Mouse (Mus musculus): Measurements from ENCODE around the gene Trp53i11. TPM values are rescaled to one million over a fixed set of nuclear protein-coding genes. Genes with fewer than 3 reads are reported as not detected.
A peak's percentile ranks its signal among the peaks of the same experiment; 100 is the strongest.

The Trp53i11 gene
- polyA plus RNA-seq, 1 experiment: 80.4 TPM

DNA sequence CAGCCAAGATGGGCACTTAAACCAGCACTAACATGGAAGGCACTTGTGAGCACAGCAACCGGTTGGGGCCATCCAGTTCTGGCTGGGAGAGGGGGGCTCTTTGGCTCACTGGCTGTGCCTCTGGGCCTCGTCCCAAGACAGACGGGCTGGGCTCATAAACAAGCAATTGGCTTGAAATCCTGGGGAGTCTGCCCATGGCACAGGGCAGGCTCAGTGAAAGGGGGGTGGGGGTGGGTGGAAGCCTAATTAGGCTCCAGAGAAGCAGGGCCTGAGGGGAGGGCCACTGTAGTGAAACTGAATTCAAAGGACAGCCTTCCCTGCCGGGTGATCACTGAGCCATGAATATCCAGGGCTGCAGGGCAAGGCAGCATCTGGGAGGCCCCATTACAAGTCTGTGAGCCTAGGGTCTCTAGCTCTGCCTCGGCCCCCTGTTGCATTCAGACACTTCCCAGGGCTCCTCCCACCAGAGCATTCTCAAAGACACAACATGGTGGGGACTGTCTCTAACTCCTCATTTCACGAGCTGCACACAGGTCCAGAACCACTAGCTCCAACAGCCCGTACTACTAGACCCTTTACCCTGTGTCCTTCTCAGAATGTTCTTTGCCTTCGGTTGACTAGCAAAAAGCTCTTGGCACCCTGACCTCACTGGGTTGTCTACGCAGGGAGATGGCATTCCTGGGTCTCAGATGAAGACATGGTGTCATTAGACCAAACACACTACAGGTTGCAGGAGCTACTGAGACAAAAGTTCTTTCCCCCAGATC, 40.5 kb downstream of the Trp53i11 start:
- peak in 1 of 2 experiments; percentile 34 for DNase-seq (ENCODE audit: extremely low spot score in 1 of 2, low spot score in 1 of 2)

DNA sequence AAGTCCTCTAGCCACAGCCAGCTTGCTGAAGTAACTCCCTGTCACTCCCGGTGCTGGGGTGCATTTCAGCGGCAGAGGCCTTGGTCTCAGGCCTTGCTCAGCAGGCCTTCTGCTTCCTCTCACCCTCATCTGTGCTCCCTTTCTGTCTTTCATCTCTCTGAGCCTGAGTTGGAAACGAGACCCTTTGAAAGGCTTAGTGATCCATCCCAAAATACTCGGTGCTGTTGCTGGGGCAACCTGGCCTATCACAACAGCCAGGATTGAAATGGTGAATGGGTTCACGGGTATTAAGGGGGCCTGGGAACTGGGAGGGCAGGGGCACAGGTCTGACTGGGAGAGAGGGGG, 41.1 kb downstream of the Trp53i11 start:
- DNase-seq (ENCODE audit: extremely low spot score in 1 of 2, low spot score in 1 of 2): no peak

DNA sequence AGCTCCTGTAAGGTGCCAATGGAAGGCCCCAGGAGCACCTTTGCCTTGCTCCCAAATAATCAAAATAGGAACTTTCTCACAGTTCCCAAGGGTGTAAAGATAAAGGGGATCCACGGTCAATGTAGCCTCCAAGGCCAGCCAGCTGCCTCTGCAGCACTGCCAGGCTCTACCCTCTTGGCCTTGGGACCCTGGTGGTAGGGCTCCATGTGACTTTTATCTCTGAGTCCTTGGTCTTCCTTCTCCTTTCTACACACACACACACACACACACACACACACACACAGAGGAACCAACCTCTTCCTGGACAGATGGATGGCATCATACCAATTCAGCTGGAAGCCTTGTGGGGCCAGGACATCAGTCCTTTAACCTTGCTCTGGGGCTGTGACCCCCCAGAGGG, 44.8 kb downstream of the Trp53i11 start:
- no peak for DNase-seq (ENCODE audit: extremely low spot score in 1 of 2, low spot score in 1 of 2)

DNA sequence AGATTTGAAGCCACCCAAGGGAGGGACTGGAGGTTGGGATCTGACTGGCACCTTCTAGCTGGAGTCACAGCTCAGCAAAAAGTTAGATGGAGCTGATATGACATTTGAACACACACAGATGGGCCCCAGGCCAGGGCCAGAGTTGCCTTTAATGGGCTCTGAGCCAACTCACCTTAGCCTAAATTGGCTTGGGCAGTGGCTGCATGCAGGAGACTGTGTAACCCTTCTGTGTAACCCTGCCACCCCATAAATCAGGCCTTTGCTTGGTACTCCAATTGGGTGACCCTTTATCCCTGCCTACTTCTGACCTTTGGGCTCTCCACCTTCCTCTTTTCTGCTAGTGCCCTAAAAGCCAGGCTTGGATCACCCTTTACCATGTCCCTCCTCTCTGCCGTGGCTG, 49.7 kb downstream of the Trp53i11 start:
- no peak for DNase-seq (ENCODE audit: extremely low spot score in 1 of 2, low spot score in 1 of 2)

DNA sequence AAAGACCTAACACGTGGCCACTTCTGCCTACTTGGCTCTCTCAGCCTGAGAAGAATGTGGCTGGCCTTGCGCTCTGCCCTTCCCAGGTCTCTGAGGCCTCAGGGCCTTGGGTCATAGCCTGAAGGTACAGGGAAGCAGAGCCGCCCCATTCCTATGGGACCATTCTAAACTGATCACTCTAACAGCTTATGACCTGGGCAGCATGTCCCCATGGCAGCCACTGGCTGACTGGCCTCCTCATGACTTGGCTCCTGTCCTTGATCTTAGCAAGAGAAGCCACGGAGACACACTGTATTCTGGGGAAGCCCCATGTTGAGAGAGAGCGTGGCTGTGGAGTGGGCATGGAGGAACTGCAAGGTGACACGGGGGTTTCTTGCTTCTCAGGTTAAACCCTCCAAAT, 51.5 kb downstream of the Trp53i11 start:
- no peak for DNase-seq (ENCODE audit: extremely low spot score in 1 of 2, low spot score in 1 of 2)

DNA sequence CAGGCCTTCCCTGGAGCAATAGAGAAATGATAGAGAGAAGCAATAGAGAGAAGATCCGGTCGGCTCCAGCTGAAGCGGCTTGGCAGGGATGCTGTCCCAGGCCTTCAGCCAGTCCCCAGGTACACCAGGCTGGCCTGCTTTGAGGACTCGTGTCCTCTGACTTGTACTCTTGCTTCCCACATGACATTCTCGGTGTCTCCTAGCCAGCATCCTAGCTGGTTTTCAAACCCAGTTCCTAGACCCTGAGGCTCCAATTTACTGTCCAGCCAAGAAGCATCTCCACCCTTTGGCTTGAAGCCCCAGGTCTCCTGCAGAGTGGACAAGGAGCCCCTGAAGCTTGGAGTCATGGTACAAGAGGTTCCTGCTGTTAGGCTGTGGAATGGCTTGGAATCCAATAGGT, 54.8 kb downstream of the Trp53i11 start:
- no peak for DNase-seq (ENCODE audit: extremely low spot score in 1 of 2, low spot score in 1 of 2)

DNA sequence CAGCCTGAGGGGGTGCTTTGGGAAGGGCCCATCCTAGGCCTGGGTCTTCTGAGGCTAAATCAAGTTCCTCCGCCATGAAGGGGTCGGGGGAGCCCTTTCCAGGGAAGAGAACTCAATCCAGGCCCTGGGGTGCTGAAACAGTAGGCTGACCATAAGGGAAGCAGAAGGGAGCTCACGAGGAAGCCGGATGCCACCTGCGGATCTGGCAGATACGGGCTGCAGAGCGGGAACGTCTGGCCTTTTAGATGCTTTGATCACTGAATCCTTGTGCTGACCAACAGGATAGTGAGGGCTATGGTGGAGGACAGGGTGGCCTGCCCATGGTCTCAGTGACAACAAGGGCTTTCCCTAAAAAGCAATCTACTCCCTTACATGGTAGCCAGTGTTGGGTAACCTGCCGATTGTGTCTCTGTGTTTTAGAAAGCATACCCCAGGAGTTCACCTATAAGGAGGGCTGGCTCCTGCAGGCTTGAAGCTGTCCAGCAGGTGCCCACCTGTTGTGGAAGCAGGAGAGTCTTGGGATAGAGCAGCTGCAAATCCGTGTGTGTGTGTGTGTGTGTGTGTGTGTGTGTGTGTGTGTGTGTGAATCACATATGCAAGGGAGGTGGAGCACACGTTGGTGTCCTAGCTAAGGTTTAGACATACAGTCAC, 56.2 kb downstream of the Trp53i11 start:
- DNase-seq (ENCODE audit: extremely low spot score in 1 of 2, low spot score in 1 of 2): no peak

DNA sequence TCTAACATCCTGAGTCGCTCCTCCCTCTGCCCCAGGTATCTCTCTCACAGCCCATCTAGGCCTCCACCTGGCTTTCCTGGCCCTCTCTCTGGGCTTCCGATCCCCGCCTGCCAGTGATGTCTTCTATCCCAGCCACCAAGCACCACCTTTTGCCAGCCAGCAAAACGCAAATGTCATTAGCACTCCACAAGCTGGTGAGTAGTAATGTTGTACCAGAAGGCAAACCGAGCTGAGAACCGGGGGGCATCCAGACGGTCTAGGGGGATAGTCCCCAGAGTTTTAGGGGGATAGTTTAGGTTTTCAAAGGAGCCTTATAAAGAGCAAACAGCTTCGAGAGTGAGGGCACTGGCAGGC, 56.7 kb downstream of the Trp53i11 start:
- no peak for DNase-seq (ENCODE audit: extremely low spot score in 1 of 2, low spot score in 1 of 2)

DNA sequence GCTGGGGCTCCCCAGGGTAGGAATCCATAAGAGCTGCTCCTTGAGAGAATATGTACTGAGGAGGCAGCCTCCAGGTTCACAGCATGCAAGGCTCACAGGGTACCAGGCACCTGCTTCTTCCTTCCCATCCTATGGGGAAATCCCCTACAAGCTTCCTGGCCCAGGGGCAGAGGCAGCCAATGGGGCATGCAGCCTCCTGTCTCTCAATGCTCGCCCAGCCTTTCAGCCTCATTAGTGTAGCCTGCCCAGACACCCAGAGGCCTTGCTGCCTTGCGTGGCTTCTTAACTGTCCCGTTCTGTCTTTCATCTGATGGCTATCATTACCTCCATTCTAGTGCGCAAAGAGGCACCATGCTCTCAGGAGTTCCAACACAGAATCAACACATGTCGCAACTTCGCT, 61.7 kb downstream of the Trp53i11 start:
- no peak for DNase-seq (ENCODE audit: extremely low spot score in 1 of 2, low spot score in 1 of 2)

DNA sequence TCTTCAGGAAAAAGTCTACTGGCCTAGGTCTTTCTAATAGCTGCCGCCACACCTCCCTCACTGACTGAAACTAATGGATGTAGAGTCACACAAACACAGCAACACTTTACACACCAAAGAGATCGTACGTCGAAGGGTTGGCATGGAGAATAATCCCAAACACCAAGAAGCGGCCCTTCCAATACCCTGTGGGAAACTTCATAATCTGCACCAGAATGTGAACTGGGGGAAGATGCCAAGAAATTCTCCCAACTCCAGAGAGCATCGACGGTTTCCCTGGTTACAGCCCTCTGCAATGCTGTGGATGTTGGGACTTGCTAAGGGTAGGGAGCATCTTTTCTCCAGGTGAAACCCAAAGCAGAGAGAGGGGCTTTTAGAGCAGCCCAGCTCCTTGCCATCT, 63.3 kb downstream of the Trp53i11 start:
- DNase-seq (ENCODE audit: extremely low spot score in 1 of 2, low spot score in 1 of 2): no peak

Other genes with a start within 250 kb of the Trp53i11 start
- gene Prdm11, start 141.4 kb upstream of the Trp53i11 start, polyA plus RNA-seq (2012; rRNA removed): 7.9 and 8.0 TPM in 2 replicates
- 4.3 TPM in 2 replicates for gene Tspan18, start 147.0 kb downstream of the Trp53i11 start, polyA plus RNA-seq (2012; rRNA removed)